Mouse (Mus musculus): Measurements from ENCODE around the gene Usp9x.
A peak's percentile ranks its signal among the peaks of the same experiment; 100 is the strongest.

Gene Usp9x

GRCm38 (mm10) chrX:13071241-13071775, at the start of gene Usp9x:
TSS of gene Usp9x (plus strand) at chrX:13071498.
- no peak for DNase-seq (ENCODE audit: low read depth, low spot score)

GRCm38 (mm10) chrX:13022547-13023310, 48.6 kb upstream of the Usp9x start:
- DNase-seq (ENCODE audit: low read depth, low spot score): peak; percentile 50

GRCm38 (mm10) chrX:13024539-13025202, 46.6 kb upstream of the Usp9x start:
- no peak for DNase-seq (ENCODE audit: low read depth, low spot score)

GRCm38 (mm10) chrX:13025286-13025685, 46.0 kb upstream of the Usp9x start:
- DNase-seq (ENCODE audit: low read depth, low spot score): no peak

GRCm38 (mm10) chrX:13028156-13028555, 43.1 kb upstream of the Usp9x start:
- no peak for DNase-seq (ENCODE audit: low read depth, low spot score)

- DNase-seq (ENCODE audit: low read depth, low spot score): no peak
Measured at GRCm38 (mm10) chrX:13029996-13030395, 41.3 kb upstream of the Usp9x start.

GRCm38 (mm10) chrX:13037085-13037484, 34.2 kb upstream of the Usp9x start:
- no peak for DNase-seq (ENCODE audit: low read depth, low spot score)

GRCm38 (mm10) chrX:13039211-13039610, 32.1 kb upstream of the Usp9x start:
- peak; percentile 38 for DNase-seq (ENCODE audit: low read depth, low spot score)

GRCm38 (mm10) chrX:13040391-13040790, 30.9 kb upstream of the Usp9x start:
- no peak for DNase-seq (ENCODE audit: low read depth, low spot score)

- peak; percentile 97 for DNase-seq (ENCODE audit: low read depth, low spot score)
Measured at GRCm38 (mm10) chrX:13041630-13042129, 29.6 kb upstream of the Usp9x start.

- no peak for DNase-seq (ENCODE audit: low read depth, low spot score)
Measured at GRCm38 (mm10) chrX:13043780-13044179, 27.5 kb upstream of the Usp9x start.

GRCm38 (mm10) chrX:13044666-13045065, 26.6 kb upstream of the Usp9x start:
- no peak for DNase-seq (ENCODE audit: low read depth, low spot score)

GRCm38 (mm10) chrX:13046893-13047435, 24.3 kb upstream of the Usp9x start:
- DNase-seq (ENCODE audit: low read depth, low spot score): peak; percentile 95

GRCm38 (mm10) chrX:13047631-13048345, 23.5 kb upstream of the Usp9x start:
- DNase-seq (ENCODE audit: low read depth, low spot score): peak; percentile 96

GRCm38 (mm10) chrX:13054612-13055011, 16.7 kb upstream of the Usp9x start:
- no peak for DNase-seq (ENCODE audit: low read depth, low spot score)

- no peak for DNase-seq (ENCODE audit: low read depth, low spot score)
Measured at GRCm38 (mm10) chrX:13061961-13062360, 9.3 kb upstream of the Usp9x start.

- DNase-seq (ENCODE audit: low read depth, low spot score): no peak
Measured at GRCm38 (mm10) chrX:13064273-13064925, 6.9 kb upstream of the Usp9x start.

GRCm38 (mm10) chrX:13070206-13070572, 1.1 kb upstream of the Usp9x start:
- DNase-seq (ENCODE audit: low read depth, low spot score): no peak

- DNase-seq (ENCODE audit: low read depth, low spot score): peak; percentile 95
Measured at GRCm38 (mm10) chrX:13070573-13071240, 591 bp upstream of the Usp9x start.

- DNase-seq (ENCODE audit: low read depth, low spot score): peak; percentile 57
Measured at GRCm38 (mm10) chrX:13071776-13072460, 620 bp downstream of the Usp9x start.
